Mouse (Mus musculus) forebrain, embryonic 14.5 days (tissue): ENCODE measurements around the gene Olfr914. TPM values are rescaled to one million over a fixed set of nuclear protein-coding genes. Genes with fewer than 3 reads are reported as not detected.

ENCODE experiments used
- ATAC-seq: fragments of 200-750 bp; cut with Nextera tagmentation; 2 replicates; pipeline ENCODE4 v1.8.0; 2017; ENCODE audit warnings: mild to moderate bottlenecking, moderate library complexity
- DNase-seq: peaks from one replicate; pipeline ENCODE4 v3.0.0-alpha.2; 2015; ENCODE audit warnings: low spot score
- H3K27ac ChIP-seq: fragments of 300-500 bp; sonication (generic); 2 replicates; pipeline ENCODE4 v1.5.1; 2014; ENCODE audit warnings: low read depth, mild to moderate bottlenecking, control low read depth, low read length, moderate library complexity
- H3K27me3 ChIP-seq: fragments of 300-500 bp; sonication (generic); replicated peaks from 2 replicates; pipeline ENCODE4 v1.6.1; 2014; ENCODE audit warnings: low read length, control low read depth, mixed read lengths; ENCODE audit not compliant: control insufficient read depth, insufficient read depth
- H3K36me3 ChIP-seq: fragments of 300-500 bp; sonication (generic); 2 replicates; pipeline ENCODE4 v1.6.1; 2014; ENCODE audit warnings: low read length, control low read depth; ENCODE audit not compliant: control insufficient read depth, insufficient read depth
- H3K4me1 ChIP-seq: fragments of 300-500 bp; sonication (generic); 2 replicates; pipeline ENCODE4 v1.6.1; 2014; ENCODE audit warnings: antibody characterized with exemption, low read length, control low read depth; ENCODE audit not compliant: control insufficient read depth, insufficient read depth
- H3K4me2 ChIP-seq: fragments of 300-500 bp; sonication (generic); 2 replicates; pipeline ENCODE4 v1.6.1; 2014; ENCODE audit warnings: mild to moderate bottlenecking, control low read depth, low read length
- H3K4me3 ChIP-seq: fragments of 300-500 bp; sonication (generic); 2 replicates; pipeline ENCODE4 v1.5.1; 2014; ENCODE audit warnings: low read depth, low read length, control low read depth
- H3K9ac ChIP-seq: fragments of 300-500 bp; sonication (generic); 2 replicates; pipeline ENCODE4 v1.6.1; 2014; ENCODE audit warnings: mild to moderate bottlenecking, low read length, control low read depth, moderate library complexity
- H3K9me3 ChIP-seq: fragments of 300-500 bp; sonication (generic); replicated peaks from 2 replicates; pipeline ENCODE4 v1.6.1; 2016; ENCODE audit warnings: low read length, control low read depth, mixed read lengths; ENCODE audit not compliant: control insufficient read depth
- WGBS: fragments of 180-500 bp; shearing (Covaris S2); extraction: QIAGEN DNeasy Blood & Tissue Kit; methylation state at CpG from one replicate; pipeline ENCODE4 v1.1.7; 2014; 5-methylcytosine and 5-hydroxymethylcytosine counted together
- polyA plus RNA-seq: library from polyadenylated mRNA; unstranded; fragments of >200 nt; fragmentation: Nextera tagmentation; extraction: Ambion mirVana; gene quantifications from 2 replicates; pipeline ENCODE4 v1.2.1, GENCODE M21; 2014

Gene Olfr914
- polyA plus RNA-seq, result not detected in 2 replicates

DNA sequence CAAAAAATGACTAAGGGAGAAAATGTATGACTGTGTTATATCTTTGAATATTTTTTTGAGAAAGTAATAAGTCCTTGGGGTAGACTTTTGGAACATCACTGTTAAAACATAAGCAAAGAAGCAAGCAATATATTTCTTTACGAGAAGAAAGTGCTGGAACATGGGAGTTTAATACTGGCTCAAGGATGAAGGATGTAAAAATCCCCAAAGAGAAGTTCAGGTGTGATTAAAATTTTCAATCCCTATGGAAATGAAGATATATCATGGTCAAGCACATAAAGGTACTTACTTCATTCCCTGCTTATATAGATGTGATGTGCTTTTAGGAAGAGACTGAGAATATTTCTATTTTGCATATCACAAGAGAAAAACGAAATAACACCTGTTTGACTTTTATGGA is at the start of gene Olfr914:
TSS of gene Olfr914 (plus strand) at position 301 of the 400 bp plus-strand sequence.
- H3K9ac ChIP-seq, result no peak within 1 kb of the TSS
- H3K27me3 ChIP-seq, result no peaks in the 10 kb centered on the region
- WGBS, result 76% methylated on average over 2 of the region's 2 CpGs
- no peaks in the 10 kb centered on the region for H3K9me3 ChIP-seq
- DNase-seq (no peak), ATAC-seq (no peak)
- H3K27ac ChIP-seq, result no peak within 1 kb of the TSS
- H3K4me1 ChIP-seq, result no peaks in the 10 kb centered on the region
- H3K4me3 ChIP-seq, result no peak within 1 kb of the TSS
- no peaks in the 10 kb centered on the region for H3K36me3 ChIP-seq
- H3K4me2 ChIP-seq, result no peak within 1 kb of the TSS

DNA sequence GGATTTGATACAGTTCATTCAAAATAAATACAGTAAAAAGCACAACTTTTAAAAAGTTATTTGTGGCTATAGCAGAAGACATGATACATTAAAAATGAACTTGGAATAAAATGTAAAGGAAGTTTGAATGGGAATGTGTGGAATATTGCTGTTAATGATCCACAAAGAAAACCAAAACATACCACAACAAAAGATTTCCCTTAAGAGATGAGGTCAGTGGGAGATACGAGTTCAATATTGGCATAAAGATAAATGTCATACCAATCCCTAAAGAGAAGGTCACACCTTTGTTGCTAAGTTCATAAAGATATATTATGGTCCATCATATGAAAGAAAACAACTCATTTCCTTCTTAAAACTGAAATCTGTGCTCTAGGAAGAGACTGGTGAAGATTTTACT is 25.0 kb upstream of the Olfr914 start, which contains the start of gene Olfr912:
TSS of gene Olfr912 (plus strand) at position 301 of the 400 bp plus-strand sequence.
- no peaks in the 10 kb centered on the region for H3K4me1 ChIP-seq
- H3K9me3 ChIP-seq, result no peaks in the 10 kb centered on the region
- 73% methylated on average over 1 of the region's 1 CpGs for WGBS
- H3K4me3 ChIP-seq, result no peak within 1 kb of the TSS
- H3K27ac ChIP-seq, result no peak within 1 kb of the TSS
- ATAC-seq (no peak), DNase-seq (no peak)
- H3K27me3 ChIP-seq, result no peaks in the 10 kb centered on the region
- no peaks in the 10 kb centered on the region for H3K36me3 ChIP-seq
- H3K4me2 ChIP-seq, result no peak within 1 kb of the TSS
- H3K9ac ChIP-seq, result no peak within 1 kb of the TSS

DNA sequence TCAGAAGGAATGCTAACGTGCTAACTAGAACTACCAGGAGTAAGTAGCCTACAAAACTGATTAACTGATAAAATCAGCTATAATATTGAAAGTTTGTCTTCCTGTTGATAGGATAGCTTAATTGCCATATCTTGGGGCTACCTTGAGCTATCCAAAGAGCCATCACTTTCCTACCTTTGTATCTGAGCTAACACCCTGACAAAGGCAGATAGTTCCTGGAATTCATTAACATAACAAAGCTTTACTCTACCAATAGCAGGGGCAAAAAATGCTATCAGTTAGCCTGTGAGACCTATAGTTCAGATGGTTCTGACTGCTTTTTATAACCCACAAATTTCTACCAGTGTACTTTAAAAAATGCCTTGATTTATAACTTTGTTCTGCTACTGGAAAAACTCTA is 13.8 kb upstream of the Olfr914 start:
- no peak for DNase-seq
- no peak for ATAC-seq
- Histone ChIP-seq H3K9ac (no peak overlapping the region), H3K9me3 (no peaks in the 10 kb centered on the region), H3K36me3 (no peaks in the 10 kb centered on the region), H3K27me3 (no peaks in the 10 kb centered on the region), H3K4me1 (no peaks in the 10 kb centered on the region), H3K27ac (no peak overlapping the region), H3K4me3 (no peak overlapping the region), H3K4me2 (no peak overlapping the region)
- WGBS, result 65% methylated on average over 1 of the region's 1 CpGs

DNA sequence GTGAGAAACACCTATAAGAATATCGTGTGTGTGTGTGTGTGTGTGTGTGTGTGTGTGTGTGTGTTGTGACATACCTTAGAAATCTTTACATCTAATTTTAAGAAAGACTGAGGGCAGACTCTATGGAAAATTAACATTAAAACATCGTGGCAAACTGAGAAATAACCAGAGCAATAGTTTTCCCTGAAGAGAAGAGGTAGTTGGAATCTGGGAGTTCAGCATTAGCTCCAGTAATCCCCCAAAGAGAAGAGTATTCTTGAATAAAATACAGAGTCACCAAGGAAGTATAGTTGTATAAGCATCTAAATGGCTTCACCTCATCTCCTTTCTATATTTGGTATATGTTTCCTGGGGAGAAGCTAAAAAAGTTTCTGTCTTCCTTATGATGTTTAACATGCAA is 12.4 kb upstream of the Olfr914 start, which contains the start of gene Olfr913:
TSS of gene Olfr913 (plus strand) at position 301 of the 400 bp plus-strand sequence.
- WGBS, result 63% methylated on average over 2 of the region's 2 CpGs
- no peaks in the 10 kb centered on the region for H3K27me3 ChIP-seq
- DNase-seq (no peak), ATAC-seq (no peak)
- H3K27ac ChIP-seq, result no peak within 1 kb of the TSS
- no peaks in the 10 kb centered on the region for H3K36me3 ChIP-seq
- no peak within 1 kb of the TSS for H3K9ac ChIP-seq
- H3K4me1 ChIP-seq, result no peaks in the 10 kb centered on the region
- H3K4me3 ChIP-seq, result no peak within 1 kb of the TSS
- no peaks in the 10 kb centered on the region for H3K9me3 ChIP-seq
- H3K4me2 ChIP-seq, result no peak within 1 kb of the TSS

DNA sequence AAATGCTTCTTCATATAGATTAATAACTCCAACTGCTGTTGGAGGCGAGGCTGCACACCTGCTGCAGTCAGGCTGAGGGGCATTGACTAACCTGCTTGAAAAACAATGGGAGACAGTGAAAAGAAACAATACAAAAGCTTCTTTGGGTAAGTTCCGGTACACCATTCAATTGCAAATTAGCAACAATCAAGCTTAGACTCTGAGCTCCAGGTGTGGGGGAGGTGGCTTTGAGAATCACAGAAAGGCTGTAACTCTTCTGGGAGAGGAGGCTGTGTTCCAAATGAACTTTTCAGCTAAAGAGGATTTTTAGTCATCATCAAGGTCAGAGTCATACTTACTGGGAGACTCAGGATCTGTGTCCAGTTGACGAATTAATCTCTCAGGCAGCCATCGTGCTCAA is 27.5 kb downstream of the Olfr914 start:
- H3K4me1 ChIP-seq, result no peaks in the 10 kb centered on the region
- ATAC-seq, result no peak
- H3K27ac ChIP-seq, result no peak overlapping the region
- no peak overlapping the region for H3K4me3 ChIP-seq
- no peaks in the 10 kb centered on the region for H3K9me3 ChIP-seq
- H3K9ac ChIP-seq, result no peak overlapping the region
- no peak overlapping the region for H3K4me2 ChIP-seq
- DNase-seq, result no peak
- H3K36me3 ChIP-seq, result no peaks in the 10 kb centered on the region
- no peaks in the 10 kb centered on the region for H3K27me3 ChIP-seq
- 77% methylated on average over 4 of the region's 4 CpGs for WGBS

DNA sequence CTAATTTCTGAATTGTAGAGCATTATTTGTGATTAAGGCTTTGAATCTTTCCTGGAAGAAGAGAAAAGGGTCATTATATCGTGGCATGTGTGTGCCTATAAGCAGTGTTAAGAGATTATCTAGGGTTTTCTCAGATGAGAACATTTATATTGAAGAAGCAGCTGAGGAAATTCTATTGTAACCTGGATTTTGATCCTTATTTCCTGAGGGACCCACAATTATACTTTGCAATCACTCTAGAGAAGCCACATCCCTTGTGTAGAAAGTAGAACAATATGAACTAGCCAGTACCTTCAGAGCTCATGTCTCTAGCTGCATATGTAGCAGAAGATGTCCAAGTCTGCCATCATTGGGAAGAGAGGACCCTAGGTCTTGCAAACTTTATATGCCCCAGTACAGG is 54.9 kb downstream of the Olfr914 start, which contains the start of gene Olfr916:
TSS of gene Olfr916 (minus strand) at position 101 of the 400 bp plus-strand sequence.
- Histone ChIP-seq H3K36me3 (no peaks in the 10 kb centered on the region), H3K9me3 (no peaks in the 10 kb centered on the region), H3K9ac (no peak within 1 kb of the TSS), H3K27ac (no peak within 1 kb of the TSS), H3K4me2 (no peak within 1 kb of the TSS), H3K4me3 (no peak within 1 kb of the TSS), H3K27me3 (no peaks in the 10 kb centered on the region), H3K4me1 (no peaks in the 10 kb centered on the region)
- DNase-seq, result no peak
- WGBS, result 64% methylated on average over 1 of the region's 1 CpGs
- ATAC-seq, result no peak

Other genes starting within 250 kb of the Olfr914 start
- not detected in 2 replicates for gene Olfr250, start 238.2 kb upstream of the Olfr914 start, polyA plus RNA-seq
- gene Olfr251, start 228.0 kb upstream of the Olfr914 start, polyA plus RNA-seq, result not detected in 2 replicates
- gene Olfr147, start 203.4 kb upstream of the Olfr914 start, polyA plus RNA-seq, result not detected in 2 replicates
- gene Olfr901, start 175.6 kb upstream of the Olfr914 start, polyA plus RNA-seq, result not detected in 2 replicates
- gene Olfr902, start 157.4 kb upstream of the Olfr914 start, polyA plus RNA-seq, result not detected in 2 replicates
- gene Olfr904, start 142.0 kb upstream of the Olfr914 start, polyA plus RNA-seq, result not detected in 2 replicates
- gene Olfr905, start 134.0 kb upstream of the Olfr914 start, polyA plus RNA-seq, result not detected in 2 replicates
- gene Olfr906, start 118.0 kb upstream of the Olfr914 start, polyA plus RNA-seq, result not detected in 2 replicates
- gene Olfr907, start 109.3 kb upstream of the Olfr914 start, polyA plus RNA-seq, result not detected in 2 replicates
- gene Olfr911-ps1, start 83.5 kb upstream of the Olfr914 start, polyA plus RNA-seq, result not detected in 2 replicates
- gene Olfr910, start 67.3 kb upstream of the Olfr914 start, polyA plus RNA-seq, result not detected in 2 replicates
- not detected in 2 replicates for gene Olfr912, start 24.9 kb upstream of the Olfr914 start, polyA plus RNA-seq
- not detected in 2 replicates for gene Olfr913, start 12.3 kb upstream of the Olfr914 start, polyA plus RNA-seq
- not detected in 2 replicates for gene Olfr916, start 54.8 kb downstream of the Olfr914 start, polyA plus RNA-seq
- gene Olfr917, start 60.7 kb downstream of the Olfr914 start, polyA plus RNA-seq, result not detected in 2 replicates
- gene Olfr918, start 69.5 kb downstream of the Olfr914 start, polyA plus RNA-seq, result not detected in 2 replicates
- not detected in 2 replicates for gene Olfr919, start 98.6 kb downstream of the Olfr914 start, polyA plus RNA-seq
- 6.9 and 7.3 TPM in 2 replicates for gene Vwa5a, start 113.2 kb downstream of the Olfr914 start, polyA plus RNA-seq
- gene Olfr920, start 147.2 kb downstream of the Olfr914 start, polyA plus RNA-seq, result not detected in 2 replicates
- gene Olfr921, start 168.0 kb downstream of the Olfr914 start, polyA plus RNA-seq, result not detected in 2 replicates
- gene Olfr922, start 209.5 kb downstream of the Olfr914 start, polyA plus RNA-seq, result not detected in 2 replicates
- not detected in 2 replicates for gene Olfr923, start 221.4 kb downstream of the Olfr914 start, polyA plus RNA-seq
- not detected in 2 replicates for gene Olfr924, start 239.3 kb downstream of the Olfr914 start, polyA plus RNA-seq
- not detected in 2 replicates for gene Olfr26, start 250.0 kb downstream of the Olfr914 start, polyA plus RNA-seq